Mouse (Mus musculus) CD8-positive naive resting alpha-beta T cell, adult 2 months (primary cell): Measurements from ENCODE around the gene Unk.

Experiments used
- DNase-seq, 2 experiments: peaks; one replicate each; pipeline ENCODE4 v3.0.0; 2022; ENCODE audit warnings: low read depth in 2 of 2, low spot score in 2 of 2

The Unk gene

GRCm38 (mm10) chr11:116106154-116106962 lies 76.2 kb downstream of the Unk start:
- DNase-seq, result no peak

DNA sequence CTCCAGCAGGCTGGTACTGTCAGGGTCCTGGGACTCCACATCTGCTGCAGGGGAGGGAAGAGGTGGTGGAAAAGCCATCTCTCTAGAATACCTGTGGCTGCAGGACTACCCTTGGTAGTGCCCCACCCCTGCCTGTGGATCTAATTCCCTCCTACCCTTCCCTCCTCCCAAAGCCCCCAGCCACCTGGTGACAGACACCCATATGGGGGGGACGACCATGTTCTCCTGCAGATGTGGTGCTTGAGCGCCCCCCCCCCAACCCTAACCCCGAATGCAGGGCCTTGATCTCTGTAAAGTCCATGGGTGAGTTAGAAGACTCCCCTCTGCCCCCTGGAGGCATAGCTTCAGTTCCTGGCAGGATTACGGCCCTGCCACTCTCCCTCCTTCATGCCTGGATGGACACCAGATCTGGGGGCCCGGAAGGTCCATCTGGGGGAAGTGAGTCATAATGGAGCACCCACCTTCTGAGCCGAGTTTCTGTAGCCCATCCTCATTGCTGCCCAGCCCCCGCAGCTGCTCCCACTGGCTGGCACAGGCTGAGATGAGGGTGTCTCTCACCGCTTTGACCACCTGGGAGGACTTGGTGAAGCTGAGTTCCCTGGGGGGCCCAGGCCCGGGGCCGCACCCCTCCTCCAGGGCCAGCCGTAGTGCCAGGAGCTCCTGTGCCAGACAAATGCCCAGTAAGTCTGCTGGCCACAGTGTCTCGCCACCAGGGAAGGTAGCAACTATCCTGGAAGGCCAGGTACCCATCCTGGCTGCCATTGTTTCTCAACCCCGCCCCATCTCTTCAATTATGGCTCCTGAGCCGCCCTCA lies 77.0 kb downstream of the Unk start:
- DNase-seq, result no peak

GRCm38 (mm10) chr11:116107777-116108285 lies 77.7 kb downstream of the Unk start:
- no peak for DNase-seq

DNA sequence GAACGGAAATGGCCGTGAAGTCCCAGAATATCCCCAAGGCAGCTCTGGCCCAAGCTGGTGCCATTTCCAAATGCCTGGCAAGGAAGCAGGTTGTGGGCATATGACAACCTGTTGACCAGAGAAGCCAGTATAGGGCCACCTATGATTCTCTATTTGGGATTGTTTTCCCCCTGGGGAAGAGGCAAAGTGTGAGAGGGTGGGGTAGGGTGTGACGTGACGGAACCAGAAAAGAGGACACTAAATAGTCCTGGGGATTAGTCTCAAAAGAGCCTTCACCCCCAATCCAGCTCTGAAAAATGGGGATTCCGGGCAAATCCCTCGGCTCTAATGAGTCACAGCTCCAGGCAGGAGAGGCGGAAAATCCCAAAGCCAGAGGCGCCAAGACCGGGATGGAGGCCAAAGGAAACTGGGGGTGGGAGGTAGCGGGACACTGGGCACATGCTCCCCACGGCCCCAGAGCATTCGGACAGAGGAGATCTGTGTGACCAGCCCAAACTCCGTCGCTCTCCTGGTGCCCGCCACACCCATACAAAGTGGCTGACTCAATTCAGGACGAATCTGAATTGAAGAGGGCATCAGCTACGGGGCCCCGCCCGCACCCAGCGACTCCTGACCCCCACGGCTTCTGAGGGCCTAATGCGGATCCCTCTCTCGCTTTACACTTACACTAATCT lies 78.5 kb downstream of the Unk start:
- DNase-seq, result no peak

GRCm38 (mm10) chr11:116109441-116110081 lies 79.4 kb downstream of the Unk start:
- no peak for DNase-seq

GRCm38 (mm10) chr11:116110131-116110530 lies 80.0 kb downstream of the Unk start:
- DNase-seq, result no peak

- no peak for DNase-seq
These were observed 80.4 kb downstream of the Unk start for GRCm38 (mm10) chr11:116110540-116110939.
